Mouse (Mus musculus) intestine, postnatal 0 days (tissue): ENCODE data around the gene Ist1. TPM values are rescaled to one million over a fixed set of nuclear protein-coding genes. Genes with fewer than 3 reads are reported as not detected.

Experiments used
- ATAC-seq: fragments of 200-750 bp; cut with Nextera tagmentation; 2 replicates; pipeline ENCODE4 v1.8.0; 2017; ENCODE audit warnings: mild to moderate bottlenecking, moderate TSS enrichment, moderate library complexity
- H3K27ac ChIP-seq: fragments of 300-500 bp; sonication (generic); 2 replicates; pipeline ENCODE4 v1.5.1; 2014; ENCODE audit warnings: mild to moderate bottlenecking, low read depth, low read length, moderate library complexity
- H3K27me3 ChIP-seq: fragments of 300-500 bp; sonication (generic); replicated peaks from 2 replicates; pipeline ENCODE4 v1.6.1; 2014; ENCODE audit warnings: low read length, mixed read lengths; ENCODE audit not compliant: control insufficient read depth, insufficient read depth
- H3K36me3 ChIP-seq: fragments of 300-500 bp; sonication (generic); 2 replicates; pipeline ENCODE4 v1.6.1; 2014; ENCODE audit warnings: mild to moderate bottlenecking, moderate library complexity; ENCODE audit not compliant: control insufficient read depth, insufficient read depth
- H3K4me1 ChIP-seq: fragments of 300-500 bp; sonication (generic); replicated peaks from 2 replicates; pipeline ENCODE4 v1.6.1; 2014; ENCODE audit warnings: antibody characterized with exemption, low read length, mixed read lengths; ENCODE audit not compliant: control insufficient read depth, insufficient read depth
- H3K4me2 ChIP-seq: fragments of 300-500 bp; sonication (generic); replicated peaks from 2 replicates; pipeline ENCODE4 v1.6.1; 2014; ENCODE audit warnings: low read depth, mild to moderate bottlenecking, moderate library complexity
- H3K4me3 ChIP-seq: fragments of 300-500 bp; sonication (generic); 2 replicates; pipeline ENCODE4 v1.5.1; 2014; ENCODE audit warnings: low read depth, low read length
- H3K9ac ChIP-seq: fragments of 300-500 bp; sonication (generic); 2 replicates; pipeline ENCODE4 v1.6.1; 2014; ENCODE audit warnings: mild to moderate bottlenecking, low read depth, low read length
- H3K9me3 ChIP-seq: fragments of 300-500 bp; sonication (generic); 2 replicates; pipeline ENCODE4 v1.6.1; 2016; ENCODE audit warnings: mixed run types; ENCODE audit not compliant: control insufficient read depth
- CTCF ChIP-seq: sonication (generic); IDR thresholded peaks from 2 replicates; pipeline ENCODE4 v1.5.1; 2016; ENCODE audit warnings: low read depth, mild to moderate bottlenecking, control low read depth, antibody characterized with exemption, moderate library complexity
- WGBS: fragments of 180-500 bp; shearing (Covaris S2); extraction: QIAGEN DNeasy Blood & Tissue Kit; methylation state at CpG from one replicate; pipeline ENCODE4 v1.1.7; 2014; 5-methylcytosine and 5-hydroxymethylcytosine counted together
- polyA plus RNA-seq: library from polyadenylated mRNA; unstranded; fragments of >200 nt; fragmentation: Nextera tagmentation; extraction: Ambion mirVana; gene quantifications from 2 replicates; pipeline ENCODE4 v1.2.1, GENCODE M21; 2015

Gene Ist1
- polyA plus RNA-seq, 1 experiment from 2014 or later = 86.9 TPM

DNA sequence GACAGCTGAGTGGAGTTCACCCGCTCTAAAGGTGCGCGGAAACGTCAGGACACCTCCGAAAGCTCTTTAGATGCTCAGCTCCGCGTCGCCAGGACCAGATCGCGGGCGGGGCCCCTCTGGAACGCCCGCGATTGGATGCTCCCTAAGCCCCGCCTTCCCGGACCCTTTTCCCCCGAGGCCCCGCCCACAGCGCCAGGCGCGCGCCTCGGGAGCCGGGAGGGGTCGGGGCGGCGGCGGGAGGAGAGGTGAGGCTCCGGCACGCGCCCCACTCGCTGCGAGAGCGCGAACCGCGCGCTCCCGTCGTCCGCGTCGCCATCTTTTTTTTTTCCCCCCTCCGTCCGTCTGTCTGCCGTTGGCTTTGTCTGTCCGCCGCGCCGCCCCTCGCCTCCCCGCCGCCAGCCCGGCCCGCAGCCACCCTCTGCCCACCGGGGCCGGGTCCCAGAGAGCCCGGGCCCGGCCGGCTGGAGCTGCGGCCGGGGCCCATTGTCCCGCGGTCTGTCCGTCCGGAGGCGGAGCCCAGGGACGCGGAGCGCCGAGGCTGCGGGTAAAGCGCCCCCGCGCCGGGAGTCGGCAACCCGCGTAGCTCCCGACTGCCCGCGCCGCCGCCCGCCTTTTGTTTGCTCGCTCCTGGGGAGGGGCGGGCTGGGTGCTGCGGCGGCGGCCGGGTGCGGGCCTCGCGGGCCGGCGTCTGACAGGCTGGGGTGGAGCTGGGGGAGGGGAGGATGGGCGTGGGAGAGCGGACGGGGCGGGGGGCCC is 12.4 kb upstream of the Ist1 start, which contains the start of gene Zfp821:
Gene Zfp821, plus strand, starts transcription at position 227 of the 756 bp plus-strand sequence.
- Histone ChIP-seq H3K9me3 (no peaks in the 10 kb centered on the region), H3K9ac (peak within 1 kb of the TSS; percentile 96), H3K27me3 (0 out of 2 replicates have a peak, but pooled peaks cover 3% of the 10 kb centered on the region), H3K27ac (peak within 1 kb of the TSS; percentile 89), H3K4me3 (peak within 1 kb of the TSS; percentile 97), H3K4me2 (peak within 1 kb of the TSS; percentile 86), H3K36me3 (peaks cover 22% of the 10 kb centered on the region; the same call in 1 of the 2 replicates), H3K4me1 (0 out of 2 replicates have a peak, but pooled peaks cover 3% of the 10 kb centered on the region)
- peak; percentile 88 for ATAC-seq
- 0 out of 2 replicates have a peak, but pooled peaks have one; percentile 4 for TF ChIP-seq CTCF
- under 1% methylated on average over 69 of the region's 100 CpGs for WGBS

DNA sequence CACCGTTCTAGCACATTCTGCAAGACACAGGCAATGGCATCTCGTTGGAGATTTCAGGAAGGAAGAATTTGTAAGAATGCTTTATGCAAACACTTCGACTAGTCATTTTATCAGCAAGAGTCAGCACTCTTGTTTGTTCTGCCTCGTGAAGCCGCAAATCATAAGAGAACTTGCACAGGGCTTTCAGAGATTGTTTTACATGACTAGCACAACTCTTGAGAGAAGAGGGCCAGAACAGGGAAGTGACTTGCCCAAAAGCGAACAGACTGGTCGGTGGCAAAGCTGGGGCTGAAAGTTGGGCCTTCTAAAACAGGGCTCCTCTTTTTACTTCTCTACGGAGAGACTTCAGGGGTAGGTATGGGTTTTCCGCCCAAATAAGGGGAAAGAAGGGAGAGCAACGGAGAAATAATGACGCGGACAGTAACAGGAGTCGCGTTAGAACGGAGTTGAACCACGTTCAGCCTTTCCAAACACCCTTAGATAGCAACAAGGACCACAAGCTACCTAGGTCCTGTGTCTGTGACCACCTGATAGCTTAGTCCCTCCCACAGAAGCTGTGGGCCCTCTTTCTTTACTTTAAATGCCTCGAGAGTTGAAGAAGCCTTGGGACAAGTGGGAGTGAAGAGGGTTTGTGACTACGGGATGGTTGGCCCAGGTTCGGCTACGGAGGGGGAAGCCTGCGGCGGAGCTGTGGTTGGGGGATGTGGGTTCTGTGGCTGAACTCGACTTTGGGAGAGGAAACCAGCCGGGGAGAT is 11.7 kb upstream of the Ist1 start:
- Histone ChIP-seq H3K4me3 (peak overlapping the region; percentile 97), H3K27ac (peak overlapping the region; percentile 89; the same call in 1 of the 2 replicates), H3K4me1 (0 out of 2 replicates have a peak, but pooled peaks cover 3% of the 10 kb centered on the region), H3K4me2 (peak overlapping the region; percentile 86), H3K27me3 (0 out of 2 replicates have a peak, but pooled peaks cover 3% of the 10 kb centered on the region), H3K36me3 (peaks cover 15% of the 10 kb centered on the region; the same call in 1 of the 2 replicates), H3K9ac (peak overlapping the region; percentile 96), H3K9me3 (no peaks in the 10 kb centered on the region)
- TF ChIP-seq CTCF = no peak
- 5% methylated on average over 24 of the region's 24 CpGs for WGBS
- peak; percentile 29 for ATAC-seq

DNA sequence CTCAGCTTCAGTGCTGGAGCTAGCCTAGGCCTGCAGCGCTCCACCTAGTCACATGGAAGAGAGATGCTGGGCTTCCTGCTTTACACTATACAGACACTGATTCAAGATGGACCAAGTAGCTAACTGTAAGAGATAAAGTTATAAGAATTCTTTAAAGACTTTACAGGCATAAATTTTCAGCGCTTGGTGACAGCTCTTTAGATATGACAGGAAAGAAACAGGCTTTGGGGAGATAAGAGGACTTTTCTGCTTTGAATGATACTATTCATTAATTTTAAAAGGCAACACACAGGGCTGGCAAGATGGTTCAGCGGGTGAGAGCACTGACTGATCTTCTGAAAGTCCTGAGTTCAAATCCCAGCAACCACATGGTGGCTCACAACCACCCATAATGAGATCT is 5.4 kb upstream of the Ist1 start:
- no peak overlapping the region for H3K9ac ChIP-seq
- H3K9me3 ChIP-seq = no peaks in the 10 kb centered on the region
- WGBS = 81% methylated on average over 3 of the region's 3 CpGs
- no peaks in the 10 kb centered on the region for H3K36me3 ChIP-seq
- TF ChIP-seq CTCF = no peak
- no peak overlapping the region for H3K27ac ChIP-seq
- no peak overlapping the region for H3K4me2 ChIP-seq
- H3K27me3 ChIP-seq = 0 out of 2 replicates have a peak, but pooled peaks cover 3% of the 10 kb centered on the region
- no peak overlapping the region for H3K4me3 ChIP-seq
- ATAC-seq = no peak
- no peaks in the 10 kb centered on the region for H3K4me1 ChIP-seq

DNA sequence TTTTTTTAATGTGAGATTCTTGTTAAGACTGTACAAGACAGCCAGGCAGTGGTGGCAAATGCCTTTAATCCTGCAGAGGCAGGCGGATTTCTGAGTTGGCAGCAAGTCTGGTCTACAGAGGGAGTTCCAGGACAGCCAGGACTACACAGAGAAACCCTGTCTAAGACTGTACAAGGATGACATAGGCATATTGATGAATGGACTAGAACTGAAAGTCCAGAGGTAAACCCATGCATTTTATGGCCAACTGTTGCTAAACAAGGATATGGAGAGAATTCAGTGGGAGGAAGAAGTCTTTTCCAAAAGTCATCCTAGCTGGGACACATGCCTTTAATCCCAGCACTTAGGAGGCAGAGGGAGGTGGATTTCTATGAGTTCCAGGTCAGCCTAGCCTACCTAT is 4.7 kb upstream of the Ist1 start:
- no peak for ATAC-seq
- Histone ChIP-seq H3K4me3 (no peak overlapping the region), H3K9me3 (no peaks in the 10 kb centered on the region), H3K36me3 (no peaks in the 10 kb centered on the region), H3K4me2 (no peak overlapping the region), H3K4me1 (no peaks in the 10 kb centered on the region), H3K27me3 (0 out of 2 replicates have a peak, but pooled peaks cover 2% of the 10 kb centered on the region), H3K27ac (no peak overlapping the region), H3K9ac (no peak overlapping the region)
- TF ChIP-seq CTCF = no peak
- 78% methylated on average over 1 of the region's 1 CpGs for WGBS

DNA sequence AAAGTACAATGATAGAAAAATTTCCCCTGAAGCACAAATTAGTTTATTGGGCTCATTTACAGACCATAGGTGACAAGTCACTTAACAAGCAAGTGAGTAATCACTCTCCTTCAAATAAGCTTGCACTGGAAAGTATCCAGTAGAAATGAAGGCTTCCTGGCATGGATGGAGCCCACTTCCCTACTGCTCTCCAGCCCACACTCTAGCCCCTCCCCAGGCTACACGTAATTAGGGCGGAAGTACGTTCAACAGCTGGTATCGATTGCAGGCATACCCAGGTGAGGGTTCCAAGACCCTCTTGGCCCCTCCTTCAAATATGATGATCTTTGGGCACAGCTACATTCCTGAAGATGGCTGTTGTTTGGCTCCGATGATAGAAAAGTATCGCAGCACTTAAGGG is 1.1 kb upstream of the Ist1 start:
- H3K4me2 ChIP-seq = peak overlapping the region; percentile 87

More for the DNA sequence above, 1.1 kb upstream of the Ist1 start:
- Histone ChIP-seq H3K27ac (no peak overlapping the region), H3K9me3 (no peaks in the 10 kb centered on the region), H3K4me3 (no peak overlapping the region), H3K4me1 (peaks cover 8% of the 10 kb centered on the region; the same call in 1 of the 2 replicates), H3K9ac (no peak overlapping the region), H3K36me3 (no peaks in the 10 kb centered on the region), H3K27me3 (no peaks in the 10 kb centered on the region)
- TF ChIP-seq CTCF = no peak
- no peak for ATAC-seq
- WGBS = 53% methylated on average over 6 of the region's 6 CpGs
